Mouse (Mus musculus) liver, postnatal 0 days (tissue): Measurements from ENCODE around the gene Gm21992. TPM values are rescaled to one million over a fixed set of nuclear protein-coding genes. Genes with fewer than 3 reads are reported as not detected.

Experiments
- ATAC-seq: fragments of 200-750 bp; cut with Nextera tagmentation; 2 replicates; pipeline ENCODE4 v1.8.0; 2017; ENCODE audit warnings: mild to moderate bottlenecking, moderate library complexity
- DNase-seq: peaks from one replicate; pipeline ENCODE4 v3.0.0-alpha.2; 2016
- H3K27ac ChIP-seq: fragments of 300-500 bp; sonication (generic); 2 replicates; pipeline ENCODE4 v1.5.1; 2014; ENCODE audit warnings: antibody characterized with exemption, moderate library complexity, mild to moderate bottlenecking, low read depth
- H3K27me3 ChIP-seq: fragments of 300-500 bp; sonication (generic); 2 replicates; pipeline ENCODE4 v1.6.1; 2014; ENCODE audit warnings: low read length, control low read depth, mixed read lengths; ENCODE audit not compliant: insufficient read depth
- H3K36me3 ChIP-seq: fragments of 300-500 bp; sonication (generic); replicated peaks from 2 replicates; pipeline ENCODE4 v1.6.1; 2014; ENCODE audit warnings: mild to moderate bottlenecking, control low read depth, low read length, moderate library complexity, mixed read lengths; ENCODE audit not compliant: insufficient read depth
- H3K4me1 ChIP-seq: fragments of 300-500 bp; sonication (generic); 2 replicates; pipeline ENCODE4 v1.6.1; 2014; ENCODE audit warnings: antibody characterized with exemption, mild to moderate bottlenecking, control low read depth; ENCODE audit not compliant: insufficient read depth
- H3K4me2 ChIP-seq: fragments of 300-500 bp; sonication (generic); 2 replicates; pipeline ENCODE4 v1.6.1; 2014; ENCODE audit warnings: low read depth, mild to moderate bottlenecking, low read length, moderate library complexity, mixed read lengths
- H3K4me3 ChIP-seq: fragments of 300-500 bp; sonication (generic); 2 replicates; pipeline ENCODE4 v1.5.1; 2014; ENCODE audit warnings: low read depth, low read length
- H3K9ac ChIP-seq: fragments of 300-500 bp; sonication (generic); replicated peaks from 2 replicates; pipeline ENCODE4 v1.6.1; 2014; ENCODE audit warnings: mild to moderate bottlenecking, moderate library complexity
- H3K9me3 ChIP-seq: fragments of 300-500 bp; sonication (generic); 2 replicates; pipeline ENCODE4 v1.6.1; 2016; ENCODE audit warnings: mild to moderate bottlenecking, control low read depth, low read length, mixed read lengths
- CTCF ChIP-seq: sonication (generic); IDR thresholded peaks from 2 replicates; pipeline ENCODE4 v1.5.1; 2016; ENCODE audit warnings: antibody characterized with exemption, low read depth
- EP300 ChIP-seq: IDR thresholded peaks from 2 replicates; pipeline ENCODE4 v1.6.1; 2016; ENCODE audit warnings: antibody characterized with exemption, low read depth, mild to moderate bottlenecking
- WGBS: fragments of 180-500 bp; shearing (Covaris S2); extraction: QIAGEN DNeasy Blood & Tissue Kit; methylation state at CpG from one replicate; pipeline ENCODE4 v1.1.7; 2014; ENCODE audit not compliant: insufficient replicate concordance; 5-methylcytosine and 5-hydroxymethylcytosine counted together
- polyA plus RNA-seq: library from polyadenylated mRNA; unstranded; fragments of >200 nt; fragmentation: Nextera tagmentation; extraction: Ambion mirVana; gene quantifications from 2 replicates; pipeline ENCODE4 v1.2.1, GENCODE M21; 2015

The Gm21992 gene
- polyA plus RNA-seq, 1 experiment from 2014 or later = 13.1 TPM

DNA sequence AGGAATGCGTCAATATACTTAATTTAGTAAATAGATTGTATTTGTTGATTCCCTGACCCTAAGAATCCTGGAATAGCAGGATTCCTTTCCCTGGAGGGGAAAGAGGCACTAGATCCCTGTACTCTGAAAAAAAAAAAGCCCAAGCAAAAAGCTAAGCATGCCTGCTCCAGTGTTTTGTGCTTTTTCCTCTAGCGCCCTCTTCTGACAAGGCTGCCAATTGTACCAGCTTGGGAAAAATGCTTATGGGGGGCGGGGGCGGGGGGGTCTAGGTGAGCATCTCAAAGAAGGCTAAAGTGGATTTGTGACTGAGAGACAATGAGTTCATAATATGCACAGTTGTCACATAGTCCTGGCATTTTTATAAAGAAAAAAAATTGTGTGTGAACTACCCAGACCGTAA is 67.9 kb downstream of the Gm21992 start:
- 40% methylated on average over 5 of the region's 5 CpGs for WGBS
- H3K4me1 ChIP-seq = no peaks in the 10 kb centered on the region
- H3K4me2 ChIP-seq = no peak overlapping the region
- H3K9me3 ChIP-seq = no peaks in the 10 kb centered on the region
- H3K4me3 ChIP-seq = no peak overlapping the region
- TF ChIP-seq CTCF (peak; percentile 67), EP300 (no peak)
- DNase-seq = peak; percentile 35
- no peak overlapping the region for H3K27ac ChIP-seq
- H3K27me3 ChIP-seq = no peaks in the 10 kb centered on the region
- no peak overlapping the region for H3K9ac ChIP-seq
- H3K36me3 ChIP-seq = no peaks in the 10 kb centered on the region
- no peak for ATAC-seq

DNA sequence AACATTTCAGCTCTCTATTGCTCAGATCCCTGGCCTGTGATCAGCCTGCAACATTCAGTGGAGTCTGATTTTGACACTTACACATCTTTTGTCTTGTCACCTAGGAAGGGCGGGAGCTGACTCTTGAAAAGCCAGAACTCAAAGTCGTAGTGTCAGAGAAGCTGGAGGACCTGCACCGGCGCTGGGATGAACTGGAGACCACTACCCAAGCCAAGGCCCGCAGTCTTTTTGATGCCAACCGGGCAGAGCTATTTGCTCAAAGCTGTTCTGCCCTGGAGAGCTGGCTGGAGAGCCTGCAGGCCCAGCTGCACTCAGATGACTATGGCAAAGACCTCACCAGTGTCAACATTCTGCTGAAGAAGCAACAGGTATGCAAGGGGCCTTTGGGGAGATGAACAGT is 69.2 kb downstream of the Gm21992 start:
- no peak overlapping the region for H3K4me2 ChIP-seq
- no peak overlapping the region for H3K9ac ChIP-seq
- no peak overlapping the region for H3K4me3 ChIP-seq
- H3K27me3 ChIP-seq = no peaks in the 10 kb centered on the region
- no peaks in the 10 kb centered on the region for H3K9me3 ChIP-seq
- no peak for TF ChIP-seq CTCF
- no peak for TF ChIP-seq EP300
- DNase-seq = no peak
- H3K36me3 ChIP-seq = no peaks in the 10 kb centered on the region
- WGBS = 83% methylated on average over 6 of the region's 6 CpGs
- H3K27ac ChIP-seq = no peak overlapping the region
- H3K4me1 ChIP-seq = no peaks in the 10 kb centered on the region
- ATAC-seq = no peak

DNA sequence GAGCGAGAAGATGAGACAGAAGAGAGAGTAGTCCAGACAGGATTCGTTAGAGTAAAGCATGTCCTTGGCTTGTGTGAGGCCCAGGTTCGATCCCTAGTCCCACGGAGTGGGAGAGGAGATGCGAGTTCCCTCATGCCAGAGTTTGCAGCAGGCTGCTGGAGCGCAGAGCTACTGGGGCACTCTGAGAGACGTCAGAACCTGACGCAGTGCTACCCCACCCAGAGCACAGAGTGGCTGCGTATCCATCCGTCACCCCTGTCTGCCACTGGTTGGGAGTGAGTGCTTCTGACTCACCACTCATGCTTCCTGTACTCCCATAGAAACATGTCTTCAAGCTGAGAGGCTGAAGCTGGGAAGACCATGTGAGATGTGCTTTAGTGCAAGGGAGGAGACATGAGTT is 69.9 kb downstream of the Gm21992 start:
- ATAC-seq (no peak), DNase-seq (no peak)
- no peaks in the 10 kb centered on the region for H3K36me3 ChIP-seq
- H3K9me3 ChIP-seq = no peaks in the 10 kb centered on the region
- no peak overlapping the region for H3K27ac ChIP-seq
- H3K4me2 ChIP-seq = no peak overlapping the region
- H3K4me3 ChIP-seq = no peak overlapping the region
- H3K9ac ChIP-seq = no peak overlapping the region
- H3K4me1 ChIP-seq = no peaks in the 10 kb centered on the region
- TF ChIP-seq EP300 (no peak), CTCF (no peak)
- H3K27me3 ChIP-seq = no peaks in the 10 kb centered on the region
- 82% methylated on average over 10 of the region's 10 CpGs for WGBS

DNA sequence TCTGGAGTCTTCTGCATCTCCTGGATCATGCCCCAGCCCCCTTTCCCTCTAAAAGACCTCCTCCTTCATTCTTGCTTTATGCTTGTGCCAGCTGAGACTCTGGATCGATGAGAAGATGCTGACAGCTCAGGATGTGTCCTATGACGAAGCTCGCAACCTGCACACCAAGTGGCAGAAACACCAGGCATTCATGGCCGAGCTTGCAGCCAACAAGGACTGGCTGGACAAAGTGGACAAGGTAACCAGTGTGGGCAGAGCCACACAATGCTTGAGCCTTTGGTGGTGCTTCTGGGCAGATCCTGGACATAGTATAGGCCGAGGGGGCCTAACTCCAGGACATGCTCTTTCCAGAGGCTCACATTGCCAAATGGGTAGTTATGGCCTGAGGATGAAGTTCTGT is 71.7 kb downstream of the Gm21992 start:
- no peak overlapping the region for H3K4me3 ChIP-seq
- H3K4me1 ChIP-seq = no peaks in the 10 kb centered on the region
- no peak overlapping the region for H3K4me2 ChIP-seq
- no peak overlapping the region for H3K27ac ChIP-seq
- H3K27me3 ChIP-seq = no peaks in the 10 kb centered on the region
- ATAC-seq (no peak), DNase-seq (no peak)
- no peaks in the 10 kb centered on the region for H3K9me3 ChIP-seq
- TF ChIP-seq CTCF (no peak), EP300 (no peak)
- 81% methylated on average over 5 of the region's 5 CpGs for WGBS
- H3K36me3 ChIP-seq = no peaks in the 10 kb centered on the region
- no peak overlapping the region for H3K9ac ChIP-seq

DNA sequence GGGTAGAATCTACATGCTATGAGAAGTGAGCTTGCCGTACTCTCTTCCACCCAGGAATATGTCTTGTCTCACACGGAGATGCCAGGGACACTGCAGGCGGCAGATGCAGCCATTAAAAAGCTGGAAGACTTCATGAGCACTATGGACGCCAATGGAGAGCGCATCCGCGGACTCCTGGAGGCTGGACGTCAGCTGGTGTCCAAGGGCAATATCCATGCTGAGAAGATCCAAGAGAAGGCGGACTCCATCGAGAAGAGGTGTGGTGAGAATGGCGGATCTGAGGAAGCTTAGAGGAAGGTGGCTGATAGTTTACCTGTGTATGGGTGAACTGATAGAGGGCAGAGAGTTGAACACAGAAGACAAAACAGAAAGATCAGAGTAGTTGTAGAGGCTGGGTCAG is 72.4 kb downstream of the Gm21992 start:
- H3K27me3 ChIP-seq = no peaks in the 10 kb centered on the region
- DNase-seq (no peak), ATAC-seq (no peak)
- H3K27ac ChIP-seq = no peak overlapping the region
- WGBS = 81% methylated on average over 11 of the region's 11 CpGs
- no peak overlapping the region for H3K4me3 ChIP-seq
- H3K9me3 ChIP-seq = no peaks in the 10 kb centered on the region
- H3K9ac ChIP-seq = no peak overlapping the region
- TF ChIP-seq CTCF (no peak), EP300 (no peak)
- no peaks in the 10 kb centered on the region for H3K4me1 ChIP-seq
- no peak overlapping the region for H3K4me2 ChIP-seq
- no peaks in the 10 kb centered on the region for H3K36me3 ChIP-seq

DNA sequence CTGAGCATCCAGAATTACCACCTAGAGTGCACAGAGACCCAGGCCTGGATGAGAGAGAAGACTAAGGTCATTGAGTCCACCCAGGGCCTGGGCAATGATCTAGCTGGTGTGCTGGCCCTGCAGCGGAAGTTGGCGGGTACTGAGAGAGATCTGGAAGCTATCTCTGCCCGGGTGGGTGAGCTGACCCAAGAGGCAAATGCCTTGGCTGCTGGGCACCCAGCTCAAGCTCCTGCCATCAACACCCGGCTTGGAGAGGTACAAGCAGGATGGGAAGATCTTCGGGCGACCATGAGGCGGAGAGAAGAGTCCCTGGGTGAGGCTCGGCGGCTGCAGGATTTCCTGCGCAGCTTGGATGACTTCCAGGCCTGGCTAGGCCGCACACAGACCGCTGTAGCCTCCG is 73.5 kb downstream of the Gm21992 start:
- H3K4me2 ChIP-seq = no peak overlapping the region
- 75% methylated on average over 13 of the region's 13 CpGs for WGBS
- no peak for ATAC-seq
- H3K4me3 ChIP-seq = no peak overlapping the region
- DNase-seq = no peak
- H3K36me3 ChIP-seq = no peaks in the 10 kb centered on the region
- TF ChIP-seq CTCF = no peak
- no peak for TF ChIP-seq EP300
- H3K9me3 ChIP-seq = no peaks in the 10 kb centered on the region
- H3K4me1 ChIP-seq = no peaks in the 10 kb centered on the region
- no peak overlapping the region for H3K27ac ChIP-seq
- no peaks in the 10 kb centered on the region for H3K27me3 ChIP-seq
- H3K9ac ChIP-seq = no peak overlapping the region

DNA sequence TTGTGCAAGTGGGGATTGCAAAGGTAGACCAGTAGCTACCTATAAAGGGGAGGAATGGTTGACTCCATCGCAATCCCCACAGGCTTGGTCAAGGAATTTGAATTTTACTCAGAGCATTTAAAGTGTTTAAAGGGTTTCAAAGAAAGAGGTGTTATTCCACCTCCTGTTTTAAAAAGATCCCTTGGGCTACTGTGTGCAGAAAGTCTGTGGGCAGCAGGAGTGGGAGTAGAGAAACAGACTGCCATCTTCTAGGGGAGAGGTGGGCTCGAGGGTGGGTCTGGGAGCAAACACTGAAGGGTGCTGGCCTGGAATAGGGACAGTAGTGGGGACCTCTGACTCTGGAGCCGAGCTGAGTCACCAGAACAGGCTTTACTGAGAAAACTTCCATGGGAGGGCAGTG is 78.4 kb downstream of the Gm21992 start:
- H3K36me3 ChIP-seq = no peaks in the 10 kb centered on the region
- H3K4me2 ChIP-seq = no peak overlapping the region
- H3K9me3 ChIP-seq = no peaks in the 10 kb centered on the region
- H3K27me3 ChIP-seq = no peaks in the 10 kb centered on the region
- ATAC-seq (no peak), DNase-seq (no peak)
- TF ChIP-seq EP300 (no peak), CTCF (no peak)
- H3K9ac ChIP-seq = no peak overlapping the region
- H3K27ac ChIP-seq = no peak overlapping the region
- no peak overlapping the region for H3K4me3 ChIP-seq
- 64% methylated on average over 3 of the region's 3 CpGs for WGBS
- H3K4me1 ChIP-seq = no peaks in the 10 kb centered on the region
